Mouse (Mus musculus) adrenal gland, postnatal 4 days (tissue): ENCODE measurements around the gene Il10. TPM values are rescaled to one million over a fixed set of nuclear protein-coding genes. Genes with fewer than 3 reads are reported as not detected.

Source experiments
- DNase-seq, 2 experiments: peaks; one replicate each; pipeline ENCODE4 v3.0.0; 2021 to 2022; ENCODE audit warnings: low spot score in 2 of 2, mixed read lengths in 2 of 2
- long read RNA-seq, 2 experiments: library from polyadenylated mRNA; stranded (forward); transcript quantifications; one replicate each; pipeline ENCODE4 v2.0.0; 2021
- total RNA-seq, 2 experiments: library from RNA; stranded (reverse); gene quantifications; 2 replicates each; pipeline ENCODE4 v1.2.3; 2021

Gene Il10
- total RNA-seq = not detected
- long read RNA-seq, experiment 1 = 0 reads
- long read RNA-seq, experiment 2 = 0 reads

DNA sequence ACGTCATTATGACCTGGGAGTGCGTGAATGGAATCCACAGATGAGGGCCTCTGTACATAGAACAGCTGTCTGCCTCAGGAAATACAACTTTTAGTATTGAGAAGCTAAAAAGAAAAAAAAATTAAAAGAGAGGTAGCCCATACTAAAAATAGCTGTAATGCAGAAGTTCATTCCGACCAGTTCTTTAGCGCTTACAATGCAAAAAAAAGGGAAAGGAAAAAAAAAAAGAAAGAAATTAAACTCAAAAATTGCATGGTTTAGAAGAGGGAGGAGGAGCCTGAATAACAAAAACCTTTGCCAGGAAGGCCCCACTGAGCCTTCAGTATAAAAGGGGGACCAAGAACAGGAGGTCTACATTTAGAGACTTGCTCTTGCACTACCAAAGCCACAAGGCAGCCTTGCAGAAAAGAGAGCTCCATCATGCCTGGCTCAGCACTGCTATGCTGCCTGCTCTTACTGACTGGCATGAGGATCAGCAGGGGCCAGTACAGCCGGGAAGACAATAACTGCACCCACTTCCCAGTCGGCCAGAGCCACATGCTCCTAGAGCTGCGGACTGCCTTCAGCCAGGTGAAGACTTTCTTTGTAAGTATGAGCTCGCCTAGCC, at the start of gene Il10:
Gene Il10, plus strand, starts transcription at position 354 of the 607 bp plus-strand sequence.
- DNase-seq = no peak

DNA sequence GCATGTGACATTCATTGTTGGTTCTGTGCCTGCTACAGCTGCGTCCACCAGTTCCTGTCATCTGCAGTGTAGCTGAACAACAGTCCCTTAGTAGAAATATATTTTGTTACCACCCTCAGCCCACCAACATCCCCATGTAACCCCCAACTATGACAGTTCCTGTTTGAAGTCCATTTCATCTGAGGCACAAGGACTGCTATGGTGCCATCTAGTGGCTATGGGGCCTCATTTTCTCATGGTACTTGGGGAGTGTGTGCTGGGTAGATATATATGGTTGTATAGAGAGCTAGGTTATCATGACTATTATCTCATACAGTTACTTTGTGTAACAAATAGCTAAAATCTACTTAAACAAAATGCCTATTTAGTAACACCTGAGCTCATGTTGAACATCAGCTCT, 40.2 kb upstream of the Il10 start:
- no peak for DNase-seq

GRCm38 (mm10) chr1:130984441-130984840, 35.2 kb upstream of the Il10 start:
- no peak for DNase-seq

DNA sequence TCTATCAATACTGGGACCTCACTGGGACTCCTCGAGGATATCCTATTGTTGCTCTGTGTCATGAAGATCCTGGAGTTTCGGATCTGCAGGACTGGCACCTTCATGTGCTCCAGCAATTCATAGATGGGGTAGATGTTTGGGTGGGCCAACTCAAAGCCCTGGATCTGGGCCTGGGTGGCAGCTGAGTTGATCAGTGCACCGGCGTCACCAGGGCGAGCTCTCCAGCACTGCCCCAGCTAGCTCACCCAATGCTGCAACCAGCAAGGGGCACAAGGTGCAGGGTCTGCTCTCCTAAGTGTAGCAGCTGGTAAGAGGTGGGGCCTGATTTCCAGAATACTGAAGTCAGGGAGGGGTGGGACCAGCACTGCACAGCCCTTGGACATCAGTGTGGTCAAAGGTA, 32.6 kb upstream of the Il10 start:
- DNase-seq = no peak

DNA sequence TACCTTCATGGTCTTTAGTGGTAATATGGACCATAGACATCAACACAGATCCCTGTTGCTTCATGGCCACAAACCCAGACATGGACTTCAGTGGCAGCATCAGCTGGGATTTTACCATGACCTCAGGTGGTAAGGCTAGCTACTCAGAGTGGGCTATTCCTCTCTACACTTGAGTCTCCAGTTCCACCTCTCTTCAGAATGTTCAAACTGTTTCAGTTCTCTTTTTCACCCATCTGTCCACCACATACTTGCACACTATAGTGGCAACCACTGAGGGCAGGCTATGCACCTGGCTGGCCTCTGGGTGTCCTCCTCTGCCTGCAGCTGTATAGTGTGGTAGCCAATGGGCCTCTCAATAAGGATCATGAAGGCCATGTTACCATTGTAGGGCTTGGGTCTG, 32.2 kb upstream of the Il10 start:
- no peak for DNase-seq

DNA sequence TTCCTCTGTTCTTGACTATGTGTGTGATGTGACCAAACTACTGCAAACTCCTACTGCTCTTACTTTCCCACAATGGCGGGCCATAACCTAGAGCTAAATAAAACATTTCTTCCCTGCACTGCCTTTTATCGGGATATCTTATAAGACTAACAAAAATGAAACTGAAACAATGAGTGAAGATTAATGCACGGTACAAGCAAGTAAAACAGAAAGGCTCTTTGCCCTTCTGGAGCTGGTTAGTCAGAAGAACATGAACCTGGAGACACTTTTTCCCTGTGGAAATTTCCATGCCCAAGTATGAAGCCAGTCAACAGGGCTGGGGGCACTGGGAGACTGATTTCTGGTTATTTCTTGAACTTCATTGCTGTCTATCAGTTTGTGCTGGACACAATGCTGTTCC, 30.3 kb upstream of the Il10 start:
- DNase-seq = no peak

DNA sequence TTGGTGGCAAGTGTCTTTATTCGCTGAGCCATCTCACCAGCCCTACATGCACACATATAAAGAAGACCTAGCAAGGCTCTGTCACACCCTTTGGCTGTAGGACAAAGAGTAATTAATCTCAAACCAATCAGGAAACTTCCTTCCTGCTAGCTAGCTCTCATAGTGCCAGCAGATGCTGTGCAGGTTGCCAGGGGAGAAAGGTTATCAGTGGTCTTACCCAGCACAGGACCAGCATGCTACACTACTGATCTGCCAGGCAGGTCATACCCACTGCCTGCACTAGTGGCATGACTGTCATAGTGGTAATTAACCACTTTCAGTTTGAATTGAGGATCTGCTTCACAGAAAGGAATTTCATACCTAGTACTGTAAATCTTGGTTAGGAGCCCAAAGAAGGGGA, 29.2 kb upstream of the Il10 start:
- DNase-seq = no peak

DNA sequence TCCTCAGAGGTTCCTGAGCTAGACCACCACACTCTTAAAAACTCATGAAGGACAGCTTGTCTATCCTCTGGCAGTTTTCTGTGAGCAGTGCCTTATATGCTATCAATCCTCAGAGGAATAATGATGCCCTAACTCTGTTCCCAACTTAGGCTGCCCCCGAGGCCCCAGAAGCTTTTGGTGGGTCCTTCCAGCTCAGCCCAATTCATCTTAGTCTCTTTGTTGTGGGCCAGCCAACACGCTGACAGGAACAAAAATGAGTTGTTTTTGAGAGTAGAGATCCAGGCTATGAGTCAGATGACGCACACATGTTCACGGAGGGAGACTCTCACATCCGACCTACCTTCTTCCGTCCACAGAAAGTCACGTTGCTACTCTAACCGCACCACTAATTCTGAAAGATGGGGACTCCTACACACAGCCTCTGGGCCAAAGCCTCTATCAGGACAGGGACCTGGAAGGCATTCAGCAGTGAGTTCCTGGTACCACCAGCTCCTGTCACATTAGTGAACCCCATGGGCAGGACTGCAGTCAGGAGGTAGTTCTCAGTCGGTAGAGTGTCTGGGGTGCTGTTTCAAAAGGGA, 26.0 kb upstream of the Il10 start:
- DNase-seq = no peak

- no peak for DNase-seq
Observed at GRCm38 (mm10) chr1:130995515-130995914, 24.1 kb upstream of the Il10 start.

- DNase-seq = no peak
Observed at GRCm38 (mm10) chr1:130996356-130996755, 23.3 kb upstream of the Il10 start.

DNA sequence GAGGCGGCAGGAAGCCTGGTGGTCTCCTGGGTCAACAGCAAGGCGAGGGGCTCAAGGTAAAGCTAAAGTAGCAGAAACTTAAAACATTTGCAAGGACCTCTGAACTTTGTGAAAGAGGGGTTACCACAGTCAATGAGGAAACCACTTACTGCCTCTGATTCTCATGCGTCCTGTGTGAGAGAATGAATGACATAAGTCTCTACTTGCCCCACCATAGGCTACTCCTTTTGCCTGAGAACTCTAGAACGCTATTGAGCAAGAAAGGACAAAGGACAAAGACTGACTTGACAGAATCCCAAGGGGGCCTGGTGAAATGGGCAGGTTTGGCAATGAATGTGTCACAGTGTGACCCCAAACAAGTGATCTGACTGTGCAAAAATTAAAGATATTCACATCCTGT, 22.2 kb upstream of the Il10 start:
- DNase-seq = no peak

DNA sequence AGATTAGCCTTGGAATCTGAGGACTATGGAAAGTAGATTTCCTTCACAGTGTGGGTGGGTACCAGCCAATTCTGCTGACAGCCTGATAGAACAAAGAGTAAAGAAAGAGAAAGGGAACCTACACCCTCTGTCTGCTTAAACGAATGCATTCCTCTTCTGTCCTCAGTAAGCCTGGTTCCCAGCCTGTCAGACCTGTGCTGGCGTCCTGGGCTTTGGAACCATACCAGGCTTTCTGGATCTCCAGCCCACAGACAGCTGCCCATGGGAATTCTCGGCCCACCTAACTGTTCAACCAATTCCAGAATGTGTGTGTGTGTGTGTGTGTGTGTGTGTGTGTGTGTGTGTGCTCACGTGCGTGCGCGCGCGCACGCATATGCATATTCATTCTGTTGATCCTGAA, 21.3 kb upstream of the Il10 start:
- no peak for DNase-seq

DNA sequence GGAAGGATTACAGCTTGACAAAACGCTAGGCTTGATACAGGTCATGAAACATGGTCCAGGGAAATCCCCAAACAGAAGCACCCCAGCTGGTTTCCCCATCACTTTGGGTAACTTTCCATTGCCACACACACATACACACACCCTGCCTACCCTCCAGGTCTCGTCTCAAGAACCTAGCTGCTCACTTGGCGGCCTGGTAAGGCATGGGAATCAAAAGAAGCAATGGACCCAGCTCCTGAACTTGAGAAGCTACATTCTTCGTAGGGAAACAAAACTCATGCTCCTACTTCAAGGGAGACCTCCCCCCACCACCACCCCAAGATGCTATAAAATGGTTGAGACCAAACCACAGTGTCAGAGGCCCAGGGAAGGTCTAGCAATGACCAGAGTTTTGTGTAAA, 19.9 kb upstream of the Il10 start:
- no peak for DNase-seq

DNA sequence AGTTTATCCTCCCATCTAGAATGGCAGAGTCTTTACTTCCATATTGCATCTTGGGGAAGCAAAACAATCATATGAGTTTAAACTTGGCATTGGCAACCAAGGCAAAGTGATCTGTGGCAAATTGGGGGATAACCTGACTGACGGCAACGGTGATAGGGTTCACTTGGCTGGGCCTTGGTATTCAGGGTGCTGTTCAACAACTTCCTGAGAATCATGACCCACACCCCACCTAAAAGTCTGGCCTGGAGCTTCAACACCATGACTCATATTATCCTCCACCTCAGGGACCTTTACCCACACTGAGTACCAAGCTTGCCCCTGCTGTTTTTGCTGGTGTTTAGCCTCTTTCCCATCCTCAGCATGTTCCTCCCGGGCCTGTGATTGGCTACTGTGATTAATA, 19.3 kb upstream of the Il10 start:
- no peak for DNase-seq

DNA sequence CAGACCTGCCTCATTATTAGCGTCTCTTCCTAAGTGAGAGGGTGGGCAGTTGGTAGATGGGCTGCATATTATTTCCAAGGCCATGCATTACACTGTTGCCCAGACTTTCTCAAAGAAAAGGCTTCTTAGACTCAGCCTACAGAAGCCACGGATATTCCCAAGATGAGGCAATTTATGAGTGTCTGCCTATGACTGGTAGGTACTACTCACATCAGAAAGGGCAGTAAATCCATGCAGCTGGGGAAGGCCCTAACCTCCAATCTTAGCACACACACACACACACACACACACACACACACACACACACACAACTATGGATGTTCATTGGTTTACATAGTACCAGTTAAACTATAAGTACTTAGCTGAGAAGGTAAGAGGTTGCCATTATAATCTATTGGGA, 17.1 kb upstream of the Il10 start:
- DNase-seq = no peak

- DNase-seq = no peak
Observed at GRCm38 (mm10) chr1:131003037-131003922, 16.4 kb upstream of the Il10 start.

DNA sequence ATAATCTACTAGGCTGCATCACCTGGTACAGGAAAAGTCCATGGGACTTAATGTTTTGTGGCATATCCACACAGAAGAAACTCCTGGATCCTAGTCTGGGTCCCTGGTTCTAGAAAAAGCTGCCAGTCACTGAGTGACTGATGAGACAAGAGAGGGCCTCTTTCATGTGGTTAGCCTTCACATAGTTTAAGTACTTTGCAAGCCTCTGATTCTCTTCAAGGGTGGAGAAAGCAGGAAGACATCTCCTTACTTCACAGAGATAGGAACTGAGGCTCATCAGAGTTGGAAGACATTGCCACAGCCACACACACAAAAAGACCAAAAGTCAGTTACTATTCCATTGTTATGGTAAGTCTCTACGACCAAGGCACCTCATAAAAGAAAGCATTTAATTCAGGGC, 13.6 kb upstream of the Il10 start:
- DNase-seq = no peak

- DNase-seq = no peak
Observed at GRCm38 (mm10) chr1:131010201-131011153, 9.2 kb upstream of the Il10 start.

DNA sequence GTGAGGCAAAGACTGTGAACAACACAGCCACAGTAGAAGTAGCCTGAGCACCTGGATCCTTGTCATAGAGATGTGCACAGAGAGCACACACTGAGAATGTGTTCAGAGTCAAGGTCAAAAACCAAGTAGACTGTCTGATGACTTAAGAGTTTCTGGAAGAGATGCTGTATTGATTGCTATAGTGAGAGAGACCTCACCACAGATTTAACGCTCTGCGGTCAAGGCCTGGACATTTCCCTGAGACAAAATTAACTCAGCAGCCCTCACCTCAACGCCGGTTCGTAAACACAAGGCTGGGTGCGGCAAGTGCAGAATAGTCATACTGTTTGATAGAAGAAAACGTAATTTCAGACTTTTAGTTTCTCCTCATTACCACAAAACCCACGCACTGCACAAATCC, 7.2 kb upstream of the Il10 start:
- DNase-seq = no peak

DNA sequence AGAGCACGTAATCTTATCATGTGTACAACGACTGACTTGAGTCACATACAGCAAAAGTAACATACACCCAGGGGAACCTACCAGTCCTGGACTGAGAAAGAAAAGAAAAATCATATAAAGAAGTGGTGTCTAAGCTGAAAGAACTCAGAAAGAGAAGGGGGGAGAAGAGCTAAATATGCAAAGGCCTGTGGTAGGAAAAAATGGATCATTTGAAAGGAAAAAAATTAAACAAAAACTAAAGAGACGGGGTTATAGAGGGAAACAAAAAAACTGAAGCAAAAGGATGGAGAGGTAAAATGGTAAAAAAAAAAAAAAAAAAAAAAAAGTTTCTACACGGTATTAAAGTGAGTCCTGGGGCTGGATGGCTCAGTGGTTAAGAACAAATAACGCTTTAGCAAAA, 5.7 kb upstream of the Il10 start:
- DNase-seq = no peak

GRCm38 (mm10) chr1:131015281-131015680, 4.4 kb upstream of the Il10 start:
- no peak for DNase-seq
